Mouse (Mus musculus) kidney, postnatal 25 days (tissue): Measurements from ENCODE around the gene Tax1bp3.

Experiments used
- DNase-seq, 2 experiments: peaks; one replicate each; pipeline ENCODE4 v3.0.0; 2021; ENCODE audit warnings: mixed read lengths in 2 of 2

Gene Tax1bp3

GRCm38 (mm10) chr11:73176186-73176585, 697 bp upstream of the Tax1bp3 start:
- no peak for DNase-seq

GRCm38 (mm10) chr11:73177509-73177875, 609 bp downstream of the Tax1bp3 start:
- peak; percentile 81 to 93 for DNase-seq

- DNase-seq = peak in 1 of 2 experiments; percentile 19
Measured at GRCm38 (mm10) chr11:73177895-73178294, 1.0 kb downstream of the Tax1bp3 start.

- DNase-seq = no peak
Measured at GRCm38 (mm10) chr11:73185872-73186615, 9.2 kb downstream of the Tax1bp3 start.

- peak; percentile 41 to 79 for DNase-seq
Measured at GRCm38 (mm10) chr11:73187231-73187630, 10.3 kb downstream of the Tax1bp3 start.

GRCm38 (mm10) chr11:73193047-73193446, 16.2 kb downstream of the Tax1bp3 start:
- no peak for DNase-seq

GRCm38 (mm10) chr11:73194444-73194843, 17.6 kb downstream of the Tax1bp3 start:
- no peak for DNase-seq

GRCm38 (mm10) chr11:73198190-73198589, 21.3 kb downstream of the Tax1bp3 start:
- no peak for DNase-seq

GRCm38 (mm10) chr11:73198603-73199229, 21.8 kb downstream of the Tax1bp3 start, which contains the start of gene Ctns:
Gene Ctns (minus strand): TSS chr11:73199042.
- DNase-seq = peak; percentile 88 to 94

GRCm38 (mm10) chr11:73199230-73199712, 22.4 kb downstream of the Tax1bp3 start, which contains the start of gene Shpk:
Gene Shpk (plus strand): TSS chr11:73199460.
- DNase-seq = peak; percentile 97 to 98

- DNase-seq = peak; percentile 40 to 64
Measured at GRCm38 (mm10) chr11:73199879-73200278, 23.0 kb downstream of the Tax1bp3 start.

GRCm38 (mm10) chr11:73201021-73201420, 24.1 kb downstream of the Tax1bp3 start:
- peak in 1 of 2 experiments; percentile 24 for DNase-seq

GRCm38 (mm10) chr11:73201597-73201996, 24.7 kb downstream of the Tax1bp3 start:
- no peak for DNase-seq

GRCm38 (mm10) chr11:73203895-73204294, 27.0 kb downstream of the Tax1bp3 start:
- DNase-seq = no peak

GRCm38 (mm10) chr11:73205194-73205593, 28.3 kb downstream of the Tax1bp3 start:
- DNase-seq = no peak

- peak in 1 of 2 experiments; percentile 18 for DNase-seq
Measured at GRCm38 (mm10) chr11:73207621-73208020, 30.7 kb downstream of the Tax1bp3 start.

GRCm38 (mm10) chr11:73213956-73214355, 37.1 kb downstream of the Tax1bp3 start:
- no peak for DNase-seq

- no peak for DNase-seq
Measured at GRCm38 (mm10) chr11:73219671-73220070, 42.8 kb downstream of the Tax1bp3 start.

- no peak for DNase-seq
Measured at GRCm38 (mm10) chr11:73220651-73221050, 43.8 kb downstream of the Tax1bp3 start.

GRCm38 (mm10) chr11:73222846-73223245, 46.0 kb downstream of the Tax1bp3 start:
- no peak for DNase-seq

GRCm38 (mm10) chr11:73223966-73224365, 47.1 kb downstream of the Tax1bp3 start:
- peak; percentile 65 to 66 for DNase-seq

- DNase-seq = no peak
Measured at GRCm38 (mm10) chr11:73225856-73226255, 49.0 kb downstream of the Tax1bp3 start.

GRCm38 (mm10) chr11:73228881-73229280, 52.0 kb downstream of the Tax1bp3 start:
- peak in 1 of 2 experiments; percentile 42 for DNase-seq

GRCm38 (mm10) chr11:73230081-73230480, 53.2 kb downstream of the Tax1bp3 start:
- DNase-seq = no peak
